Mouse (Mus musculus) embryonic facial prominence, embryonic 11.5 days (tissue): Measurements from ENCODE around the gene Thada. TPM values are rescaled to one million over a fixed set of nuclear protein-coding genes. Genes with fewer than 3 reads are reported as not detected.

Source experiments
- ATAC-seq: fragments of 200-750 bp; cut with Nextera tagmentation; replicated peaks from 2 replicates; pipeline ENCODE4 v1.8.0; 2017; ENCODE audit warnings: low read depth; ENCODE audit not compliant: insufficient number of reproducible peaks, low FRiP score, low TSS enrichment
- DNase-seq: peaks from one replicate; pipeline ENCODE4 v3.0.0-alpha.2; 2015; ENCODE audit warnings: low spot score
- H3K27ac ChIP-seq: fragments of 300-500 bp; sonication (generic); replicated peaks from 2 replicates; pipeline ENCODE4 v1.5.1; 2014; ENCODE audit warnings: mild to moderate bottlenecking, low read depth, low read length, control low read depth
- H3K27me3 ChIP-seq: fragments of 300-500 bp; sonication (generic); 2 replicates; pipeline ENCODE4 v1.6.1; 2014; ENCODE audit warnings: mild to moderate bottlenecking, low read length, moderate library complexity, mixed read lengths; ENCODE audit not compliant: control insufficient read depth, insufficient read depth
- H3K36me3 ChIP-seq: fragments of 300-500 bp; sonication (generic); replicated peaks from 2 replicates; pipeline ENCODE4 v1.6.1; 2014; ENCODE audit warnings: low read depth, mild to moderate bottlenecking, low read length, moderate library complexity, mixed read lengths; ENCODE audit not compliant: control insufficient read depth, insufficient read depth
- H3K4me1 ChIP-seq: fragments of 300-500 bp; sonication (generic); 2 replicates; pipeline ENCODE4 v1.6.1; 2014; ENCODE audit warnings: low read length, mixed read lengths; ENCODE audit not compliant: control insufficient read depth, insufficient read depth
- H3K4me2 ChIP-seq: fragments of 300-500 bp; sonication (generic); 2 replicates; pipeline ENCODE4 v1.6.1; 2014; ENCODE audit warnings: low read depth, mild to moderate bottlenecking, control low read depth, low read length, moderate library complexity
- H3K4me3 ChIP-seq: fragments of 300-500 bp; sonication (generic); 2 replicates; pipeline ENCODE4 v1.5.1; 2014; ENCODE audit warnings: low read depth, low read length, control low read depth
- H3K9ac ChIP-seq: fragments of 300-500 bp; sonication (generic); replicated peaks from 2 replicates; pipeline ENCODE4 v1.6.1; 2014; ENCODE audit warnings: mild to moderate bottlenecking, control low read depth, low read length
- H3K9me3 ChIP-seq: fragments of 300-500 bp; sonication (generic); replicated peaks from 2 replicates; pipeline ENCODE4 v1.6.1; 2016; ENCODE audit warnings: mild to moderate bottlenecking, low read length, inconsistent platforms, mixed read lengths; ENCODE audit not compliant: control insufficient read depth
- WGBS: fragments of 180-500 bp; shearing (Covaris S2); extraction: QIAGEN DNeasy Blood & Tissue Kit; methylation state at CpG from one replicate; pipeline ENCODE4 v1.1.7; 2014; 5-methylcytosine and 5-hydroxymethylcytosine counted together
- polyA plus RNA-seq: library from polyadenylated mRNA; unstranded; fragments of >200 nt; fragmentation: Nextera tagmentation; extraction: Ambion mirVana; gene quantifications from 2 replicates; pipeline ENCODE4 v1.2.1, GENCODE M21; 2014

Gene Thada
- polyA plus RNA-seq, 1 experiment from 2014 or later: 8.2 TPM

DNA sequence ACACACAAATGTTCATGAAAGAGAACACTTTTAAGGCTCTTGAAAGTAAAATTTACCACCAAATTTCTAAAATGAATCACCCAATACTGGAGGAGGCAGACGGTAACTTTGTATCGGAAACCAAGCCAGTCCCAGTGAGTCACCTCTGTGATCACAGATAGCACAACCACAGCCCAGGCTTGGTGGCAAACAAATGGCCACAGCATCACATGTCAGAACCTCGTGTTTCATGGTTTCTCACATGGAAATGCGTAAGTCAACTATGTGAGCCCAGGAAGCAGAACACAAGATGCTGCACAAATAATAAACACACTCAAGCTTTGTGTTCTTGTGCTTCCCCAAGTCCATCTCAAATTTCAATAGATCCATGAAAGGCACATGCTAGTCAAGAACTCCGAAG is 133.1 kb downstream of the Thada start:
- 86% methylated on average over 5 of the region's 5 CpGs for WGBS
- H3K9ac ChIP-seq: no peak overlapping the region
- no peak overlapping the region for H3K4me2 ChIP-seq
- no peaks in the 10 kb centered on the region for H3K4me1 ChIP-seq
- H3K27me3 ChIP-seq: no peaks in the 10 kb centered on the region
- H3K36me3 ChIP-seq: no peaks in the 10 kb centered on the region
- no peak for ATAC-seq
- no peaks in the 10 kb centered on the region for H3K9me3 ChIP-seq
- H3K27ac ChIP-seq: no peak overlapping the region
- DNase-seq: no peak
- H3K4me3 ChIP-seq: no peak overlapping the region

DNA sequence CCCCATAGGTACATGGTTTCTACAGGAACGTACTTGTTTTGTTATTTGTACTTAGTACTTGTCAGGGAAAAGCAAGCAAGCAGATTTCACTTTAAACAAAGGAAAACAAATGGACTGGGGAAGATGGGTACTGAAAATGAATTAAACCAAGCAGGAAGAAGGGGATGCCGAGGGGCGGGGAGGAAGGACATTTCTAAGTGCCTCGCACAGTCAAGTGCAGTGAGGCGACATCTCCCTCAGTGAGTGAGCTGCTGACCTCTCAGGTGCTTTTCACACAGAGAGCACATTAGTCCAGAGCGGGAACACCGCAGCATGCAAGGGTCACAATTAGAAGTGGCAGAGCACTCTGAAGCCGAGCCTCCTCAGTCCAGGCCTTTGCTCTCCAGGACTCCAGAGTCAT is 135.0 kb downstream of the Thada start:
- 78% methylated on average over 8 of the region's 8 CpGs for WGBS
- H3K4me3 ChIP-seq: no peak overlapping the region
- H3K36me3 ChIP-seq: no peaks in the 10 kb centered on the region
- DNase-seq (no peak), ATAC-seq (no peak)
- no peak overlapping the region for H3K27ac ChIP-seq
- no peaks in the 10 kb centered on the region for H3K4me1 ChIP-seq
- no peaks in the 10 kb centered on the region for H3K27me3 ChIP-seq
- no peak overlapping the region for H3K4me2 ChIP-seq
- H3K9me3 ChIP-seq: no peaks in the 10 kb centered on the region
- H3K9ac ChIP-seq: no peak overlapping the region

GRCm38 (mm10) chr17:84330506-84330905 is 135.5 kb downstream of the Thada start:
- H3K27me3 ChIP-seq: no peaks in the 10 kb centered on the region
- H3K36me3 ChIP-seq: no peaks in the 10 kb centered on the region
- no peak overlapping the region for H3K4me2 ChIP-seq
- H3K4me1 ChIP-seq: no peaks in the 10 kb centered on the region
- no peak for ATAC-seq
- no peaks in the 10 kb centered on the region for H3K9me3 ChIP-seq
- no peak overlapping the region for H3K9ac ChIP-seq
- WGBS: 84% methylated on average over 6 of the region's 6 CpGs
- no peak overlapping the region for H3K27ac ChIP-seq
- no peak overlapping the region for H3K4me3 ChIP-seq
- DNase-seq: no peak

GRCm38 (mm10) chr17:84329906-84330470 is 136.0 kb downstream of the Thada start:
- Histone ChIP-seq H3K4me3 (no peak overlapping the region), H3K9me3 (no peaks in the 10 kb centered on the region), H3K36me3 (no peaks in the 10 kb centered on the region), H3K27ac (no peak overlapping the region), H3K4me1 (no peaks in the 10 kb centered on the region), H3K27me3 (no peaks in the 10 kb centered on the region), H3K4me2 (no peak overlapping the region), H3K9ac (no peak overlapping the region)
- no peak for DNase-seq
- no peak for ATAC-seq
- 93% methylated on average over 4 of the region's 4 CpGs for WGBS

- no peak for DNase-seq
- no peak overlapping the region for H3K9ac ChIP-seq
- H3K4me3 ChIP-seq: no peak overlapping the region
- H3K4me1 ChIP-seq: no peaks in the 10 kb centered on the region
- no peaks in the 10 kb centered on the region for H3K9me3 ChIP-seq
- H3K36me3 ChIP-seq: no peaks in the 10 kb centered on the region
- 78% methylated on average over 2 of the region's 2 CpGs for WGBS
- no peak overlapping the region for H3K27ac ChIP-seq
- H3K4me2 ChIP-seq: no peak overlapping the region
- ATAC-seq: no peak
- H3K27me3 ChIP-seq: no peaks in the 10 kb centered on the region
Observed at GRCm38 (mm10) chr17:84328526-84328925, 137.5 kb downstream of the Thada start.

DNA sequence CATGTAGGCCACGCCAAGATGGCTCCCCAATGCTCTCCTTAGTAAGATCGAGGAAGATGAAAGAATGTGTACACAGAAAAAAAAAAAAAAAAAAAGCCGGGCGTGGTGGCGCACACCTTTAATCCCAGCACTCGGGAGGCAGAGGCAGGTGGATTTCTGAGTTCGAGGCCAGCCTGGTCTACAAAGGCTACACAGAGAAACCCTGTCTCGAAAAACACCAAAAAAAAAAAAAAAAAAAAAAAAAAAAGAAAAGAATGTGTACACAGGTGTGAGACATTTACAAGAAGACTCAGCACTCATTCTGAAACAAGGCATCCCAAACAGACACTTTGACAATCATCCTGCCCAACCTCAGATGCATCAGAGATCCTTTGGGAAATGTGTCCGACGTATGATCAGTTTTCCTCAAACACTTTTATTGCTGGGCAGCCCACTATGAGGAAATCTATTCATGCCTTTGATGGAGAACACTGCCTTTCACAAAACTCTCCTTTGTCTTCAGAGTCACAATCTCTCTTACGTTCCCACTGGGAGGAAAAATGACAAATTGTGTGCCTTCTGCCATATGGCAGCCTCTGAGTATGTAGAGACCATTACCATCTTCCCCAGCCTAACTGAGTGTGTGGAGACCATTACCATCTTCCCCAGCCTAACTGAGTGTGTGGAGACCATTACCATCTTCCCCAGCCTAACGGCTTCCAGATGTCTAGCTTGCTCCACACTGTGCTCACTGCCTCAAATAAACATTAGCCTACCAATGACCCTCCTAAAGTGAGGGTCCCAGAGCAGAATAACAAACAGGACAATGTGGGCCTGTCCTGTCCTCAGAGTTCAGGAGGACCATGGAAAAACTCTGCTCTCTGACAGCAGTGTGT is 138.7 kb downstream of the Thada start:
- H3K27ac ChIP-seq: no peak overlapping the region
- no peaks in the 10 kb centered on the region for H3K27me3 ChIP-seq
- H3K9me3 ChIP-seq: no peaks in the 10 kb centered on the region
- H3K4me1 ChIP-seq: no peaks in the 10 kb centered on the region
- 65% methylated on average over 10 of the region's 12 CpGs for WGBS
- no peak overlapping the region for H3K4me3 ChIP-seq
- H3K36me3 ChIP-seq: no peaks in the 10 kb centered on the region
- ATAC-seq: 0 out of 2 replicates have a peak, but pooled peaks have one; percentile 34
- no peak overlapping the region for H3K9ac ChIP-seq
- DNase-seq: peak; percentile 60
- H3K4me2 ChIP-seq: no peak overlapping the region

- Histone ChIP-seq H3K4me2 (no peak overlapping the region), H3K27ac (no peak overlapping the region), H3K9me3 (no peaks in the 10 kb centered on the region), H3K4me1 (no peaks in the 10 kb centered on the region), H3K4me3 (no peak overlapping the region), H3K36me3 (no peaks in the 10 kb centered on the region), H3K27me3 (no peaks in the 10 kb centered on the region), H3K9ac (no peak overlapping the region)
- ATAC-seq (no peak), DNase-seq (no peak)
- WGBS: 91% methylated on average over 4 of the region's 4 CpGs
Observed at GRCm38 (mm10) chr17:84322176-84322575, 143.8 kb downstream of the Thada start.

GRCm38 (mm10) chr17:84321351-84321750 is 144.7 kb downstream of the Thada start:
- Histone ChIP-seq H3K9ac (no peak overlapping the region), H3K36me3 (no peaks in the 10 kb centered on the region), H3K4me1 (no peaks in the 10 kb centered on the region), H3K9me3 (no peaks in the 10 kb centered on the region), H3K27ac (no peak overlapping the region), H3K27me3 (no peaks in the 10 kb centered on the region), H3K4me2 (no peak overlapping the region), H3K4me3 (no peak overlapping the region)
- DNase-seq (no peak), ATAC-seq (no peak)
- 86% methylated on average over 5 of the region's 5 CpGs for WGBS
